Mouse (Mus musculus) limb, embryonic 15.5 days (tissue): Measurements from ENCODE around the gene Dvl3. TPM values are rescaled to one million over a fixed set of nuclear protein-coding genes. Genes with fewer than 3 reads are reported as not detected.

Source experiments
- ATAC-seq: fragments of 200-750 bp; cut with Nextera tagmentation; 2 replicates; pipeline ENCODE4 v1.8.0; 2017; ENCODE audit warnings: low read depth, moderate TSS enrichment; ENCODE audit not compliant: insufficient number of reproducible peaks, low FRiP score, low TSS enrichment
- H3K27ac ChIP-seq: fragments of 300-500 bp; sonication (generic); 2 replicates; pipeline ENCODE4 v1.5.1; 2015; ENCODE audit warnings: moderate library complexity, mild to moderate bottlenecking, inconsistent platforms
- H3K27me3 ChIP-seq: fragments of 300-500 bp; sonication (generic); 2 replicates; pipeline ENCODE4 v1.6.1; 2015; ENCODE audit warnings: inconsistent platforms
- H3K36me3 ChIP-seq: fragments of 300-500 bp; sonication (generic); 2 replicates; pipeline ENCODE4 v1.6.1; 2015; ENCODE audit warnings: inconsistent platforms
- H3K4me1 ChIP-seq: fragments of 300-500 bp; sonication (generic); 2 replicates; pipeline ENCODE4 v1.6.1; 2015; ENCODE audit warnings: inconsistent platforms
- H3K4me2 ChIP-seq: fragments of 300-500 bp; sonication (generic); 2 replicates; pipeline ENCODE4 v1.6.1; 2015; ENCODE audit warnings: mild to moderate bottlenecking, inconsistent platforms
- H3K4me3 ChIP-seq: fragments of 300-500 bp; sonication (generic); 2 replicates; pipeline ENCODE4 v1.5.1; 2015; ENCODE audit warnings: mild to moderate bottlenecking, inconsistent platforms
- H3K9ac ChIP-seq: fragments of 300-500 bp; sonication (generic); 2 replicates; pipeline ENCODE4 v1.6.1; 2015; ENCODE audit warnings: inconsistent platforms
- H3K9me3 ChIP-seq: fragments of 300-500 bp; sonication (generic); 2 replicates; pipeline ENCODE4 v1.6.1; 2016; ENCODE audit warnings: inconsistent platforms
- WGBS: fragments of 180-500 bp; shearing (Covaris S2); methylation state at CpG from one replicate; pipeline ENCODE4 v1.1.7; 2015; 5-methylcytosine and 5-hydroxymethylcytosine counted together
- polyA plus RNA-seq: library from polyadenylated mRNA; unstranded; fragments of >200 nt; fragmentation: Nextera tagmentation; extraction: Ambion mirVana; gene quantifications from 2 replicates; pipeline ENCODE4 v1.2.1, GENCODE M21; 2015

Dvl3 gene
- polyA plus RNA-seq, 1 experiment from 2014 or later = 20.9 TPM

- H3K4me1 ChIP-seq = peaks cover 19% of the 10 kb centered on the region
- no peak for ATAC-seq
- H3K4me3 ChIP-seq = peak overlapping the region; percentile 86
- peak overlapping the region; percentile 82 for H3K4me2 ChIP-seq
- no peaks in the 10 kb centered on the region for H3K27me3 ChIP-seq
- 45% methylated on average over 9 of the region's 9 CpGs for WGBS
- no peaks in the 10 kb centered on the region for H3K9me3 ChIP-seq
- H3K9ac ChIP-seq = peak overlapping the region; percentile 88
- H3K27ac ChIP-seq = no peak overlapping the region
- H3K36me3 ChIP-seq = peaks cover 57% of the 10 kb centered on the region
Measured at GRCm38 (mm10) chr16:20549161-20549560, 32.4 kb downstream of the Dvl3 start.

- no peaks in the 10 kb centered on the region for H3K9me3 ChIP-seq
Measured at GRCm38 (mm10) chr16:20551691-20552090, 34.9 kb downstream of the Dvl3 start.

GRCm38 (mm10) chr16:20552594-20552993 is 35.8 kb downstream of the Dvl3 start:
- Histone ChIP-seq H3K4me2 (no peak overlapping the region), H3K9ac (no peak overlapping the region), H3K27ac (no peak overlapping the region), H3K9me3 (no peaks in the 10 kb centered on the region), H3K27me3 (no peaks in the 10 kb centered on the region), H3K36me3 (peaks cover 65% of the 10 kb centered on the region), H3K4me3 (no peak overlapping the region), H3K4me1 (peaks cover 12% of the 10 kb centered on the region)
- ATAC-seq = no peak
- WGBS = 90% methylated on average over 1 of the region's 1 CpGs

More at GRCm38 (mm10) chr16:20551691-20552090, 34.9 kb downstream of the Dvl3 start:
- peaks cover 19% of the 10 kb centered on the region for H3K4me1 ChIP-seq
- no peak overlapping the region for H3K4me2 ChIP-seq
- H3K4me3 ChIP-seq = no peak overlapping the region
- H3K36me3 ChIP-seq = peaks cover 57% of the 10 kb centered on the region
- no peak overlapping the region for H3K27ac ChIP-seq
- no peak overlapping the region for H3K9ac ChIP-seq
- WGBS = 94% methylated on average over 5 of the region's 5 CpGs
- H3K27me3 ChIP-seq = no peaks in the 10 kb centered on the region
- no peak for ATAC-seq

GRCm38 (mm10) chr16:20555000-20555399 is 38.2 kb downstream of the Dvl3 start:
- Histone ChIP-seq H3K4me1 (no peaks in the 10 kb centered on the region), H3K4me2 (no peak overlapping the region), H3K9me3 (no peaks in the 10 kb centered on the region), H3K4me3 (no peak overlapping the region), H3K9ac (no peak overlapping the region), H3K36me3 (peaks cover 84% of the 10 kb centered on the region), H3K27ac (no peak overlapping the region), H3K27me3 (no peaks in the 10 kb centered on the region)
- no peak for ATAC-seq
- WGBS = 88% methylated on average over 6 of the region's 6 CpGs

- no peak for ATAC-seq
- no peaks in the 10 kb centered on the region for H3K9me3 ChIP-seq
- no peak overlapping the region for H3K4me2 ChIP-seq
- H3K27me3 ChIP-seq = no peaks in the 10 kb centered on the region
- H3K4me1 ChIP-seq = no peaks in the 10 kb centered on the region
- 60% methylated on average over 7 of the region's 7 CpGs for WGBS
- no peak overlapping the region for H3K4me3 ChIP-seq
- H3K36me3 ChIP-seq = peaks cover 86% of the 10 kb centered on the region
- H3K9ac ChIP-seq = no peak overlapping the region
- no peak overlapping the region for H3K27ac ChIP-seq
Measured at GRCm38 (mm10) chr16:20557381-20557780, 40.6 kb downstream of the Dvl3 start.

- Histone ChIP-seq H3K27ac (no peak overlapping the region), H3K4me2 (no peak overlapping the region), H3K4me1 (no peaks in the 10 kb centered on the region), H3K27me3 (no peaks in the 10 kb centered on the region), H3K9me3 (no peaks in the 10 kb centered on the region), H3K36me3 (peaks cover 31% of the 10 kb centered on the region), H3K9ac (no peak overlapping the region), H3K4me3 (no peak overlapping the region)
- no peak for ATAC-seq
- 74% methylated on average over 1 of the region's 1 CpGs for WGBS
Measured at GRCm38 (mm10) chr16:20565075-20565474, 48.3 kb downstream of the Dvl3 start.

Other genes starting within 250 kb of the Dvl3 start
- 88.4 and 99.6 TPM in 2 replicates for gene Parl, start 214.6 kb upstream of the Dvl3 start, polyA plus RNA-seq
- gene Cyp2ab1, start 191.6 kb upstream of the Dvl3 start, polyA plus RNA-seq = 0.12 TPM in 2 replicates
- gene Abcc5, start 90.6 kb upstream of the Dvl3 start, polyA plus RNA-seq = 67.0 and 76.2 TPM in 2 replicates
- gene Eif2b5, start 18.2 kb upstream of the Dvl3 start, polyA plus RNA-seq = 88.4 and 93.5 TPM in 2 replicates
- gene Ap2m1, start 18.5 kb downstream of the Dvl3 start, polyA plus RNA-seq = 572 and 581 TPM in 2 replicates
- 60.0 and 60.3 TPM in 2 replicates for gene Abcf3, start 31.6 kb downstream of the Dvl3 start, polyA plus RNA-seq
- 0.55 and 0.60 TPM in 2 replicates for gene Vwa5b2, start 72.5 kb downstream of the Dvl3 start, polyA plus RNA-seq
- 29.6 and 29.7 TPM in 2 replicates for gene Eef1akmt4, start 94.6 kb downstream of the Dvl3 start, polyA plus RNA-seq
- gene Gm49333, start 94.6 kb downstream of the Dvl3 start, polyA plus RNA-seq = not detected in 2 replicates
- 33.6 and 38.4 TPM in 2 replicates for gene Alg3, start 94.8 kb downstream of the Dvl3 start, polyA plus RNA-seq
- gene Camk2n2, start 104.3 kb downstream of the Dvl3 start, polyA plus RNA-seq = 1.1 and 1.2 TPM in 2 replicates
- 5.3 and 6.3 TPM in 2 replicates for gene Ece2, start 112.8 kb downstream of the Dvl3 start, polyA plus RNA-seq
- 292 and 314 TPM in 2 replicates for gene Psmd2, start 134.7 kb downstream of the Dvl3 start, polyA plus RNA-seq
- gene Eif4g1, start 151.3 kb downstream of the Dvl3 start, polyA plus RNA-seq = 161 and 175 TPM in 2 replicates
- gene Fam131a, start 176.3 kb downstream of the Dvl3 start, polyA plus RNA-seq = 12.8 and 13.2 TPM in 2 replicates
- 87.1 and 89.8 TPM in 2 replicates for gene Polr2h, start 200.7 kb downstream of the Dvl3 start, polyA plus RNA-seq
- gene Clcn2, start 200.8 kb downstream of the Dvl3 start, polyA plus RNA-seq = 12.7 and 13.8 TPM in 2 replicates
- gene Chrd, start 216.1 kb downstream of the Dvl3 start, polyA plus RNA-seq = 12.2 and 12.8 TPM in 2 replicates
- 0.66 and 0.83 TPM in 2 replicates for gene Thpo, start 217.5 kb downstream of the Dvl3 start, polyA plus RNA-seq